Mouse (Mus musculus): ENCODE measurements around the gene Chrm3. TPM values are rescaled to one million over a fixed set of nuclear protein-coding genes. Genes with fewer than 3 reads are reported as not detected.

Chrm3 gene
- polyA plus RNA-seq (2014; fragmentation: Illumina TruSeq; extraction: RNeasy Lipid Tissue Mini Kit (QIAGEN cat#74804)), result 1.1 TPM

DNA sequence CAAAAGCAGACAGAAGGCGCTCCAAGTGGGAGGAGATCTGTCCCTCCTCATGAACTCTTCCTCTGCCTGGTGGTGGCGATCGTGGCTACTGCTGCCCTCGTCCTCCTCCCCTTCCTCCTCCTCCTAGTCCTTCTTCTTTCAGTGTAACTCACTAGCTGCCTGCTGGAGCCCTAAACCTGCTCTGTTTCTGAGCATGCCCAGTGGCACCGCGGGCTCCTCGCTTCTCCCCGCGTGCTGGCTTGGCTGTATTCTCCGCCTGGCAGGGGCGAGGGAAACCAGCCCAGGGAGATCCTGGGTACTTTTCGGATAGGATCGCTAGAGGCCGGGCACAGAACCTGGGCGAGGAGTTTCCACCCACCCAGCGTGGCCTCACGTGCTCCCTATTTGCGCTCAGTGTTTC lies at the start of gene Chrm3:
Chrm3 (minus strand) TSS at position 71 of the 400 bp plus-strand sequence.

